Mouse (Mus musculus) intestine, embryonic 14.5 days (tissue): ENCODE data around the gene Pdgfd. TPM values are rescaled to one million over a fixed set of nuclear protein-coding genes. Genes with fewer than 3 reads are reported as not detected.

Experiments
- ATAC-seq: fragments of 200-750 bp; cut with Nextera tagmentation; replicated peaks from 2 replicates; pipeline ENCODE4 v1.8.0; 2017; ENCODE audit warnings: low read depth, moderate number of reproducible peaks, moderate TSS enrichment, moderate library complexity; ENCODE audit not compliant: low FRiP score, low TSS enrichment
- DNase-seq: peaks from one replicate; pipeline ENCODE4 v3.0.0-alpha.2; 2018; ENCODE audit warnings: low spot score
- H3K27ac ChIP-seq: fragments of 300-500 bp; sonication (generic); 2 replicates; pipeline ENCODE4 v1.5.1; 2014; ENCODE audit warnings: low read depth, mild to moderate bottlenecking, control low read depth
- H3K27me3 ChIP-seq: fragments of 300-500 bp; sonication (generic); replicated peaks from 2 replicates; pipeline ENCODE4 v1.6.1; 2014; ENCODE audit warnings: low read length, control low read depth; ENCODE audit not compliant: control insufficient read depth, insufficient read depth
- H3K36me3 ChIP-seq: fragments of 300-500 bp; sonication (generic); 2 replicates; pipeline ENCODE4 v1.6.1; 2014; ENCODE audit warnings: low read length, control low read depth; ENCODE audit not compliant: control insufficient read depth, insufficient read depth
- H3K4me1 ChIP-seq: fragments of 300-500 bp; sonication (generic); replicated peaks from 2 replicates; pipeline ENCODE4 v1.6.1; 2014; ENCODE audit warnings: low read length, control low read depth, mixed read lengths; ENCODE audit not compliant: control insufficient read depth, insufficient read depth
- H3K4me2 ChIP-seq: fragments of 300-500 bp; sonication (generic); 2 replicates; pipeline ENCODE4 v1.6.1; 2014; ENCODE audit warnings: low read length
- H3K4me3 ChIP-seq: fragments of 300-500 bp; sonication (generic); 2 replicates; pipeline ENCODE4 v1.5.1; 2014; ENCODE audit warnings: low read depth, low read length, control low read depth, mixed read lengths
- H3K9ac ChIP-seq: fragments of 300-500 bp; sonication (generic); 2 replicates; pipeline ENCODE4 v1.6.1; 2014; ENCODE audit warnings: mild to moderate bottlenecking, low read length
- H3K9me3 ChIP-seq: fragments of 300-500 bp; sonication (generic); 2 replicates; pipeline ENCODE4 v1.6.1; 2016; ENCODE audit warnings: low read length, control low read depth; ENCODE audit not compliant: control insufficient read depth
- WGBS: fragments of 180-500 bp; shearing (Covaris S2); extraction: QIAGEN DNeasy Blood & Tissue Kit; methylation state at CpG from one replicate; pipeline ENCODE4 v1.1.7; 2014; 5-methylcytosine and 5-hydroxymethylcytosine counted together
- polyA plus RNA-seq: library from polyadenylated mRNA; unstranded; fragments of >200 nt; fragmentation: Nextera tagmentation; extraction: Ambion mirVana; gene quantifications from 2 replicates; pipeline ENCODE4 v1.2.1, GENCODE M21; 2014

The Pdgfd gene
- polyA plus RNA-seq: 7.9 and 8.4 TPM in 2 replicates

- Histone ChIP-seq H3K27me3 (no peaks in the 10 kb centered on the region), H3K9me3 (no peaks in the 10 kb centered on the region), H3K9ac (peak within 1 kb of the TSS; percentile 43), H3K36me3 (no peaks in the 10 kb centered on the region), H3K4me1 (no peaks in the 10 kb centered on the region), H3K4me2 (peak within 1 kb of the TSS; percentile 62), H3K4me3 (peak within 1 kb of the TSS; percentile 51), H3K27ac (0 out of 2 replicates have a peak within 1 kb of the TSS, but pooled peaks have one; percentile 27)
- ATAC-seq (peak; percentile 96), DNase-seq (peak; percentile 88)
- 5% methylated on average over 32 of the region's 32 CpGs for WGBS
Measured at GRCm38 (mm10) chr9:6168391-6169037, at the start of gene Pdgfd. Pdgfd (plus strand) TSS chr9:6168584.

GRCm38 (mm10) chr9:6169038-6169431 is 651 bp downstream of the Pdgfd start:
- H3K9me3 ChIP-seq: no peaks in the 10 kb centered on the region
- ATAC-seq (peak; percentile 59), DNase-seq (peak; percentile 58)
- 0 out of 2 replicates have a peak overlapping the region, but pooled peaks have one; percentile 27 for H3K27ac ChIP-seq
- H3K4me2 ChIP-seq: peak overlapping the region; percentile 62
- WGBS: 40% methylated on average over 3 of the region's 3 CpGs
- peak overlapping the region; percentile 43 for H3K9ac ChIP-seq
- peak overlapping the region; percentile 51 for H3K4me3 ChIP-seq
- H3K36me3 ChIP-seq: no peaks in the 10 kb centered on the region
- H3K27me3 ChIP-seq: no peaks in the 10 kb centered on the region
- no peaks in the 10 kb centered on the region for H3K4me1 ChIP-seq

- Histone ChIP-seq H3K27me3 (no peaks in the 10 kb centered on the region), H3K36me3 (no peaks in the 10 kb centered on the region), H3K4me1 (no peaks in the 10 kb centered on the region), H3K4me3 (no peak overlapping the region), H3K9me3 (no peaks in the 10 kb centered on the region), H3K9ac (no peak overlapping the region), H3K4me2 (no peak overlapping the region), H3K27ac (no peak overlapping the region)
- 46% methylated on average over 9 of the region's 9 CpGs for WGBS
- ATAC-seq (no peak), DNase-seq (no peak)
Measured at GRCm38 (mm10) chr9:6170962-6171361, 2.6 kb downstream of the Pdgfd start.

GRCm38 (mm10) chr9:6173276-6173675 is 4.9 kb downstream of the Pdgfd start:
- DNase-seq (no peak), ATAC-seq (no peak)
- H3K9ac ChIP-seq: no peak overlapping the region
- 86% methylated on average over 1 of the region's 1 CpGs for WGBS
- H3K4me1 ChIP-seq: no peaks in the 10 kb centered on the region
- no peak overlapping the region for H3K4me2 ChIP-seq
- H3K4me3 ChIP-seq: no peak overlapping the region
- no peaks in the 10 kb centered on the region for H3K27me3 ChIP-seq
- H3K9me3 ChIP-seq: no peaks in the 10 kb centered on the region
- H3K36me3 ChIP-seq: no peaks in the 10 kb centered on the region
- no peak overlapping the region for H3K27ac ChIP-seq

GRCm38 (mm10) chr9:6175731-6176130 is 7.3 kb downstream of the Pdgfd start:
- no peaks in the 10 kb centered on the region for H3K27me3 ChIP-seq
- no peak overlapping the region for H3K9ac ChIP-seq
- H3K9me3 ChIP-seq: no peaks in the 10 kb centered on the region
- 81% methylated on average over 4 of the region's 4 CpGs for WGBS
- no peak overlapping the region for H3K27ac ChIP-seq
- no peak overlapping the region for H3K4me3 ChIP-seq
- no peak overlapping the region for H3K4me2 ChIP-seq
- H3K36me3 ChIP-seq: no peaks in the 10 kb centered on the region
- DNase-seq (no peak), ATAC-seq (no peak)
- H3K4me1 ChIP-seq: no peaks in the 10 kb centered on the region

GRCm38 (mm10) chr9:6182307-6182923 is 14.0 kb downstream of the Pdgfd start:
- Histone ChIP-seq H3K27me3 (no peaks in the 10 kb centered on the region), H3K9ac (no peak overlapping the region), H3K36me3 (no peaks in the 10 kb centered on the region), H3K4me3 (no peak overlapping the region), H3K4me1 (no peaks in the 10 kb centered on the region), H3K27ac (no peak overlapping the region), H3K4me2 (no peak overlapping the region), H3K9me3 (no peaks in the 10 kb centered on the region)
- DNase-seq (no peak), ATAC-seq (no peak)
- 97% methylated on average over 3 of the region's 3 CpGs for WGBS

- DNase-seq: no peak
- no peak for ATAC-seq
- Histone ChIP-seq H3K36me3 (no peaks in the 10 kb centered on the region), H3K9ac (no peak overlapping the region), H3K9me3 (no peaks in the 10 kb centered on the region), H3K4me2 (no peak overlapping the region), H3K27ac (no peak overlapping the region), H3K4me1 (no peaks in the 10 kb centered on the region), H3K4me3 (no peak overlapping the region), H3K27me3 (no peaks in the 10 kb centered on the region)
- 52% methylated on average over 3 of the region's 3 CpGs for WGBS
Measured at GRCm38 (mm10) chr9:6187955-6188354, 19.6 kb downstream of the Pdgfd start.

GRCm38 (mm10) chr9:6193352-6193751 is 25.0 kb downstream of the Pdgfd start:
- H3K36me3 ChIP-seq: no peaks in the 10 kb centered on the region
- no peak overlapping the region for H3K4me2 ChIP-seq
- DNase-seq (no peak), ATAC-seq (no peak)
- H3K4me1 ChIP-seq: no peaks in the 10 kb centered on the region
- no peak overlapping the region for H3K4me3 ChIP-seq
- no peaks in the 10 kb centered on the region for H3K9me3 ChIP-seq
- WGBS: 77% methylated on average over 1 of the region's 1 CpGs
- H3K27ac ChIP-seq: no peak overlapping the region
- no peaks in the 10 kb centered on the region for H3K27me3 ChIP-seq
- no peak overlapping the region for H3K9ac ChIP-seq

- Histone ChIP-seq H3K9ac (no peak overlapping the region), H3K4me1 (no peaks in the 10 kb centered on the region), H3K27me3 (no peaks in the 10 kb centered on the region), H3K9me3 (no peaks in the 10 kb centered on the region), H3K4me2 (no peak overlapping the region), H3K36me3 (no peaks in the 10 kb centered on the region), H3K4me3 (no peak overlapping the region), H3K27ac (no peak overlapping the region)
- ATAC-seq: no peak
- WGBS: 66% methylated on average over 5 of the region's 5 CpGs
- DNase-seq: no peak
Measured at GRCm38 (mm10) chr9:6212862-6213261, 44.5 kb downstream of the Pdgfd start.
